Mouse (Mus musculus): Measurements from ENCODE around the gene Cars. TPM values are rescaled to one million over a fixed set of nuclear protein-coding genes. Genes with fewer than 3 reads are reported as not detected.

The Cars gene
- total and polyA plus RNA-seq, 3 experiments: 40.8 to 73.5 TPM; not detected in 1

DNA sequence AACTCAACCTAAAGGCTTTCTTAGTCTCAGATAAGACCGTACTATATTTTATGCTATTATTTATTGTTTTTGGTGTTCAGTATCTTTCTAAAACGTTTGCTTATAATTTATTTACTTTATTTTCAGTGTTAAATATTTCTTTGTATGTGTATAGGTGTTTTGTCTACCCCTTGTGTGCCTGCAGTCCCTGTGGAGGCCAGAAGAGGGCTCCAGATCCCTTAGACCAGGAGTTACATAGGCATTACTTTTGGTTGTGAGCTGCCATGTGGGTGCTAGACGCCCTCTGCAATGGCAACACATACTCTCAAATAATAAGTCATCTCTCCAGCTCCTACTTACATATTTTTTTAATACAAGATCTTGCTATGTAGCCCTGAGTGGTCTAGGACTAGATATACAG is 12.3 kb upstream of the Cars start:
- no peak overlapping the region for H3K9ac ChIP-seq (ENCODE audit: control insufficient read depth, low read depth, low read length, poor library complexity, severe bottlenecking)
- H3K4me1 ChIP-seq (ENCODE audit: control insufficient read depth in 1 of 2, insufficient read depth in 2 of 2, low read length in 2 of 2): no peaks in the 10 kb centered on the region
- H3K27me3 ChIP-seq (ENCODE audit: control insufficient read depth in 1 of 2, insufficient read depth in 2 of 2, low read length in 2 of 2): no peaks in the 10 kb centered on the region; a peak in 1 of 4 replicates
- no peaks in the 10 kb centered on the region for H3K79me2 ChIP-seq (ENCODE audit: control insufficient read depth, insufficient read depth, low read length, poor library complexity)
- no peak overlapping the region for H3K27ac ChIP-seq (ENCODE audit: control insufficient read depth, low read depth, low read length)
- TF ChIP-seq RAD21 (IDR thresholded peaks at IDR 0.05; ENCODE audit: low read depth, low read length) (peak; percentile 62), CTCF (IDR thresholded peaks at IDR 0.05 in 2 of 3, conservative IDR thresholded peaks at IDR 0.05 in 1 of 3; ENCODE audit: control insufficient read depth in 1 of 3, insufficient read depth in 1 of 3, low read depth in 2 of 3, low read length in 3 of 3, poor library complexity in 1 of 3, severe bottlenecking in 1 of 3) (peak; percentile 60 to 68 (median 67)), POLR2AphosphoS5 (IDR thresholded peaks at IDR 0.05; ENCODE audit: borderline replicate concordance, low read depth, low read length) (no peak), ZC3H11A (IDR thresholded peaks at IDR 0.05; ENCODE audit: low read depth, low read length) (peak; percentile 54), SMC3 (IDR thresholded peaks at IDR 0.05; ENCODE audit: low read depth, low read length) (peak; percentile 68)
- no peaks in the 10 kb centered on the region for H3K36me3 ChIP-seq (ENCODE audit: control insufficient read depth in 1 of 2, insufficient read depth in 2 of 2, low read length in 2 of 2)
- H3K4me3 ChIP-seq (ENCODE audit: control insufficient read depth in 1 of 2, insufficient read depth in 1 of 2, low read depth in 2 of 2, low read length in 2 of 2): no peak overlapping the region
- H3K9me3 ChIP-seq (replicated peaks; ENCODE audit: insufficient read depth, low read length): no peaks in the 10 kb centered on the region
- DNase-seq (ENCODE audit: low read depth, low spot score): peak; percentile 54

DNA sequence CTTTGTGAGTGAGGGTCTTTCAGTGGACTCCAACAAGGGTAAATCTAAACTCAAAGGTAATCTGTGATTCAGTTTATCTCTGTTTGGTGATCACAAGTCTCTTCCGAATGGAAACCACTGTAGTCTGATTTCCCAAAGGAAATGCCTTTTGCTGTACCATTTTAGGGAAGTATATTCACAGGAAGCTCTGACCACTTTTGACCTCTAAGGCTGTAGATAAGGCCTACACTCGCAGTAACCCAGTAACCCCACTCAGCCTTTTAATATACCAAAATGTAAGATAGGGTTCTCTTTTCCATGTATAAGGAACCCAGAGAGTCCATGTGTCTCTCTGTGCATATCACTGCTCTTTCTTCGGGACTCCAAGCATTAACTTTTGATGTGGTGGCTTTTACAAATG is 5.4 kb upstream of the Cars start:
- H3K4me1 ChIP-seq (ENCODE audit: control insufficient read depth in 1 of 2, insufficient read depth in 2 of 2, low read length in 2 of 2): 0 out of 4 replicates have a peak, but pooled peaks cover 0 to 4% of the 10 kb centered on the region in 2 experiments
- H3K27me3 ChIP-seq (ENCODE audit: control insufficient read depth in 1 of 2, insufficient read depth in 2 of 2, low read length in 2 of 2): no peaks in the 10 kb centered on the region
- H3K36me3 ChIP-seq (ENCODE audit: control insufficient read depth in 1 of 2, insufficient read depth in 2 of 2, low read length in 2 of 2): peaks cover 0 to 2% of the 10 kb centered on the region in 2 experiments; a peak in 1 of 4 replicates
- no peak overlapping the region for H3K9ac ChIP-seq (ENCODE audit: control insufficient read depth, low read depth, low read length, poor library complexity, severe bottlenecking)
- TF ChIP-seq BHLHE40 (IDR thresholded peaks at IDR 0.05; ENCODE audit: borderline replicate concordance, low read depth, low read length): no peak
- TF ChIP-seq MYC (IDR thresholded peaks at IDR 0.05; ENCODE audit: low read depth, low read length): no peak
- TF ChIP-seq MEF2A (IDR thresholded peaks at IDR 0.05; ENCODE audit: extremely low read depth, insufficient replicate concordance, low read depth, low read length, poor library complexity, severe bottlenecking): no peak
- TF ChIP-seq ELF1 (IDR thresholded peaks at IDR 0.05; ENCODE audit: low read depth, low read length): no peak
- TF ChIP-seq RAD21 (IDR thresholded peaks at IDR 0.05; ENCODE audit: low read depth, low read length): no peak
- peak; percentile 45 for TF ChIP-seq GATA1 (IDR thresholded peaks at IDR 0.05; ENCODE audit: low read depth, low read length)
- no peak for TF ChIP-seq JUND (IDR thresholded peaks at IDR 0.05; ENCODE audit: low read depth, low read length)
- no peak for TF ChIP-seq CTCF (IDR thresholded peaks at IDR 0.05 in 2 of 3, conservative IDR thresholded peaks at IDR 0.05 in 1 of 3; ENCODE audit: control insufficient read depth in 1 of 3, insufficient read depth in 1 of 3, low read depth in 2 of 3, low read length in 3 of 3, poor library complexity in 1 of 3, severe bottlenecking in 1 of 3)
- peak; percentile 60 for TF ChIP-seq RCOR1 (IDR thresholded peaks at IDR 0.05; ENCODE audit: low read depth, low read length)
- no peak for TF ChIP-seq USF1 (IDR thresholded peaks at IDR 0.05; ENCODE audit: low read depth, low read length)
- TF ChIP-seq E2F4 (IDR thresholded peaks at IDR 0.05; ENCODE audit: borderline replicate concordance, low read depth, low read length): no peak
- TF ChIP-seq MYB (IDR thresholded peaks at IDR 0.05; ENCODE audit: low read depth, low read length): no peak
- TF ChIP-seq ZMIZ1 (IDR thresholded peaks at IDR 0.05; ENCODE audit: low read depth, low read length): no peak
- no peak for TF ChIP-seq CHD2 (IDR thresholded peaks at IDR 0.05; ENCODE audit: low read length)
- TF ChIP-seq TBP (IDR thresholded peaks at IDR 0.05; ENCODE audit: low read depth, low read length): no peak
- TF ChIP-seq NELFE (IDR thresholded peaks at IDR 0.05; ENCODE audit: low read depth, low read length): no peak
- TF ChIP-seq CHD1 (IDR thresholded peaks at IDR 0.05; ENCODE audit: low read depth, low read length): no peak
- TF ChIP-seq SIN3A (IDR thresholded peaks at IDR 0.05; ENCODE audit: low read length): no peak
- TF ChIP-seq ZNF384 (IDR thresholded peaks at IDR 0.05; ENCODE audit: low read depth, low read length): no peak
- 0 out of 4 replicates have a peak, but pooled peaks of 1 of the 2 experiments have one; percentile 15 for TF ChIP-seq EP300 (IDR thresholded peaks at IDR 0.05; ENCODE audit: low read depth in 1 of 2, low read length in 2 of 2)
- no peak for TF ChIP-seq POLR2AphosphoS2 (IDR thresholded peaks at IDR 0.05; ENCODE audit: low read length)
- no peak for TF ChIP-seq MXI1 (IDR thresholded peaks at IDR 0.05; ENCODE audit: low read depth, low read length)
- no peak for TF ChIP-seq ZC3H11A (IDR thresholded peaks at IDR 0.05; ENCODE audit: low read depth, low read length)
- no peaks in the 10 kb centered on the region for H3K9me3 ChIP-seq (replicated peaks; ENCODE audit: insufficient read depth, low read length)
- no peaks in the 10 kb centered on the region for H3K79me2 ChIP-seq (ENCODE audit: control insufficient read depth, insufficient read depth, low read length, poor library complexity)
- no peak overlapping the region for H3K4me3 ChIP-seq (ENCODE audit: control insufficient read depth in 1 of 2, insufficient read depth in 1 of 2, low read depth in 2 of 2, low read length in 2 of 2)
- no peak for DNase-seq (ENCODE audit: low read depth, low spot score)
- H3K27ac ChIP-seq (ENCODE audit: control insufficient read depth, low read depth, low read length): no peak overlapping the region
